Mouse (Mus musculus): ENCODE results near the gene Dop1b. TPM values are rescaled to one million over a fixed set of nuclear protein-coding genes. Genes with fewer than 3 reads are reported as not detected.
"Not testable (repeated sequence)": the region's sequence is repeated elsewhere in the genome, so short reads cannot be mapped to it uniquely, and the experiment has no call there.

The Dop1b gene
- polyA plus RNA-seq, 1 experiment from 2014 or later: 8.9 TPM

DNA sequence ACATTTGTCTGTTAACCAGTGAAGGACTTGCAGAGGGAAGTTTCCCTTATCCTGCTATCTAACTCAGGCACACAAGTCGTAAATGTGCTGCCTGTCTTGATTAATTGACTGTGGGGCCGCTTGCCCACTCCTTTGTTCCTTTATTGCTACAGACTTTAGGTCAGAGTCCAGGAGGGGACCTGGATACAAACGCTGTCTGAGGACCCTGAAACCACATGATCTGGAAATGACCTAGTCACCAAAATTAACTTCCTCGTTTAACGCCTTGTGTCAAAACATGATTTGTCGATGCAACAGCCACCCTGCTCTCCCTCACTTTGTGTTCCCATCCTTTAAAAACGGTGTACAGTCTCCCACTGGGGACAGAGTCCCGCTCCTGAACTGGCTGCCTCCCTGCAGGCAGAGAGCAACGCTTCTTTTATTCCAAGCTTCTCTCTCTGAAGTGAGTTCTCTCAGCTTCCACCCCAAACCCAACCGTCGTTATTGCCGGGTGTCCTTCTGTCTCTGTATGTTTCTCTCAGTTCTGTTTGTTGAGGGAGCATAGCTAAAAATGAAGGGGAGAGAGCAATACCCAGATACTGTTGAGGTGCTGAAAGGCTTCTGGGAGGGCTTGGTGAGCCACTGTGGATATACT is 107.1 kb downstream of the Dop1b start:
- 72% methylated on average over 12 of the region's 12 CpGs for WGBS
- H3K4me1 ChIP-seq: no peaks in the 10 kb centered on the region
- no peaks in the 10 kb centered on the region for H3K36me3 ChIP-seq
- H3K27me3 ChIP-seq (ENCODE audit: low read depth, poor library complexity, severe bottlenecking): no peaks in the 10 kb centered on the region
- no peak for DNase-seq (ENCODE audit: low spot score)
- no peak overlapping the region for H3K27ac ChIP-seq (replicated peaks)
- peaks cover 9% of the 10 kb centered on the region; the same call in 1 of the 2 replicates for H3K9me3 ChIP-seq (replicated peaks)
- no peak overlapping the region for H3K4me3 ChIP-seq

- WGBS: 80% methylated on average over 4 of the region's 4 CpGs
- DNase-seq (ENCODE audit: low spot score): no peak
- no peaks in the 10 kb centered on the region for H3K36me3 ChIP-seq
These were observed 107.6 kb downstream of the Dop1b start for GRCm38 (mm10) chr16:93819325-93819696.

GRCm38 (mm10) chr16:93820040-93820439 is 108.3 kb downstream of the Dop1b start:
- no peak overlapping the region for H3K27ac ChIP-seq (replicated peaks)
- H3K4me3 ChIP-seq: no peak overlapping the region
- WGBS: 81% methylated on average over 1 of the region's 1 CpGs
- no peak for DNase-seq (ENCODE audit: low spot score)
- no peaks in the 10 kb centered on the region for H3K4me1 ChIP-seq
- no peaks in the 10 kb centered on the region for H3K36me3 ChIP-seq
- H3K27me3 ChIP-seq (ENCODE audit: low read depth, poor library complexity, severe bottlenecking): no peaks in the 10 kb centered on the region
- peaks cover 15% of the 10 kb centered on the region; the same call in 1 of the 2 replicates for H3K9me3 ChIP-seq (replicated peaks)

More at GRCm38 (mm10) chr16:93819325-93819696, 107.6 kb downstream of the Dop1b start:
- no peaks in the 10 kb centered on the region for H3K27me3 ChIP-seq (ENCODE audit: low read depth, poor library complexity, severe bottlenecking)
- no peak overlapping the region for H3K27ac ChIP-seq (replicated peaks)
- H3K4me1 ChIP-seq: no peaks in the 10 kb centered on the region
- H3K9me3 ChIP-seq (replicated peaks): peaks cover 14% of the 10 kb centered on the region; the same call in 1 of the 2 replicates
- H3K4me3 ChIP-seq: no peak overlapping the region

DNA sequence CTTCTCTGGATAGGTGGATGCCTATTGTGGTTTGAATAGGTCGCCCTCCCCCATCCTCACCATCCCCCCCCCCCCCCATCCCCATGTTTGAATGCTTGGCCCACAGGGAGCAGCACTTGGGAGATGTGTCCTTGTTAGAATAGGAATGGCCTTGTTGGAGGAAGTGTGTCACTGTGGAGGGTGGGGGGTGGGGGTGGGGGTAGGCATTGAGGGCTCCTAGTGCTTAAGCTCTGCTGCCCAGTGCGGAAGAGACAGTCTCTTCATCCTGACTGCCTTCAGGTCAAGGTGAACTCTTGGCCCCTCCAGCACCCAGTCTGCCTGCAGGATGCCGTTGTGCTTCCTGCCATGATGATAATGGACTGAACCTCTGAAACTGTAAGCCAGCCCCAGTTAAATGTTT is 110.0 kb downstream of the Dop1b start:
- no peaks in the 10 kb centered on the region for H3K27me3 ChIP-seq (ENCODE audit: low read depth, poor library complexity, severe bottlenecking)
- WGBS: 75% methylated on average over 3 of the region's 3 CpGs
- peaks cover 15% of the 10 kb centered on the region; the same call in 1 of the 2 replicates for H3K9me3 ChIP-seq (replicated peaks)

GRCm38 (mm10) chr16:93822433-93823225 is 110.9 kb downstream of the Dop1b start:
- not testable (repeated sequence) for H3K4me1 ChIP-seq; H3K27me3 ChIP-seq (ENCODE audit: low read depth, poor library complexity, severe bottlenecking); H3K36me3 ChIP-seq; H3K27ac ChIP-seq (replicated peaks); H3K4me3 ChIP-seq; DNase-seq (ENCODE audit: low spot score)
- H3K9me3 ChIP-seq (replicated peaks): peaks cover 15% of the 10 kb centered on the region; the same call in 1 of the 2 replicates
- 88% methylated on average over 5 of the region's 8 CpGs for WGBS

More for the DNA sequence above, 110.0 kb downstream of the Dop1b start:
- H3K36me3 ChIP-seq: no peaks in the 10 kb centered on the region
- no peak overlapping the region for H3K27ac ChIP-seq (replicated peaks)
- DNase-seq (ENCODE audit: low spot score): no peak
- no peak overlapping the region for H3K4me3 ChIP-seq
- H3K4me1 ChIP-seq: no peaks in the 10 kb centered on the region

- Histone ChIP-seq H3K36me3 (no peaks in the 10 kb centered on the region), H3K4me3 (no peak overlapping the region), H3K4me1 (no peaks in the 10 kb centered on the region), H3K27me3 (ENCODE audit: low read depth, poor library complexity, severe bottlenecking) (no peaks in the 10 kb centered on the region), H3K27ac (replicated peaks) (no peak overlapping the region), H3K9me3 (replicated peaks) (peaks cover 15% of the 10 kb centered on the region)
- no peak for DNase-seq (ENCODE audit: low spot score)
- WGBS: 88% methylated on average over 4 of the region's 4 CpGs
These were observed 113.1 kb downstream of the Dop1b start for GRCm38 (mm10) chr16:93824799-93825198.

DNA sequence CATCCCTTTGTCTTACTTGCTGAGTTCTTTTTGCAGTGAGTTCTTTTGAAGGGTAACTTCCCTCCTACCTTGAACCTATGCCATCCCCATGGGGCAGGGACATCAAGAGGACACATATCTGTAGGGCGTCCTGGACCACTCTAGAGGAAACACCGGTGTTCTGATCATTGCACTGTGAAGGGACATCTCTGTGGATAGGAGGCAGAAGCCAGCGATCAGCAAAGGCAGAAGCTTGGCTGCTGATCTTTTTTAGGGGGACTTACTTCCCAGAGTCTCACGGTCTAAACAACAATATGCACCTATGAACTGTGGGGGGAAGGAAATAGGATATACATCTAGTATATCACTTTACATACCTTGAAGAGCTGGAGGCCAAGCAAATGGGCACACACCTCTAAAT is 113.8 kb downstream of the Dop1b start:
- WGBS: 89% methylated on average over 4 of the region's 4 CpGs
- DNase-seq (ENCODE audit: low spot score): no peak

DNA sequence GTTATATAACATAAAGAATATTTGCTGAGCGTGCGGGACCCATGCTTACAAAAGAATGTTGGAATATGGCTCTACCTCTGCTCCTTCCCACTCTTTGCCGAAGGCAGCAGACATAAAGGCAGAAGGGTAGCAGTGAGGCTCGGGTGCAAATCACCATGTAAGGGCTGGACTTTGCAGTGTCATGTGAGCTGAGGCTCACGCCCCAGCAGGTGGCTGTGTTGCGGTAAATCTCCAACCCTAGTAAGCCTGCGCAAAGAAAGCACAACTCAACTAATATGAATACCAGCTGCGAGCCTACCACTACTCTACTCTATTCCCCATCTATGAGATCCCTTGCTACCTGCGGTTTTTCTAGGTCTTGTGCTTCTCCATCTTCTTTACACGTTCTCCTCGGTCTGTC is 114.3 kb downstream of the Dop1b start:
- H3K36me3 ChIP-seq: no peaks in the 10 kb centered on the region
- DNase-seq (ENCODE audit: low spot score): no peak
- H3K27ac ChIP-seq (replicated peaks): no peak overlapping the region
- no peaks in the 10 kb centered on the region for H3K4me1 ChIP-seq
- no peak overlapping the region for H3K4me3 ChIP-seq
- WGBS: 65% methylated on average over 11 of the region's 11 CpGs
- H3K27me3 ChIP-seq (ENCODE audit: low read depth, poor library complexity, severe bottlenecking): peaks cover 4% of the 10 kb centered on the region; the same call in 1 of the 2 replicates
- peaks cover 15% of the 10 kb centered on the region for H3K9me3 ChIP-seq (replicated peaks)

More for the DNA sequence above, 113.8 kb downstream of the Dop1b start:
- H3K27ac ChIP-seq (replicated peaks): no peak overlapping the region
- no peaks in the 10 kb centered on the region for H3K27me3 ChIP-seq (ENCODE audit: low read depth, poor library complexity, severe bottlenecking)
- H3K36me3 ChIP-seq: no peaks in the 10 kb centered on the region
- H3K4me1 ChIP-seq: no peaks in the 10 kb centered on the region
- no peak overlapping the region for H3K4me3 ChIP-seq
- H3K9me3 ChIP-seq (replicated peaks): peaks cover 15% of the 10 kb centered on the region

GRCm38 (mm10) chr16:93826478-93826877 is 114.8 kb downstream of the Dop1b start:
- DNase-seq (ENCODE audit: low spot score); H3K27ac ChIP-seq (replicated peaks); H3K4me1 ChIP-seq; H3K4me3 ChIP-seq; H3K27me3 ChIP-seq (ENCODE audit: low read depth, poor library complexity, severe bottlenecking); H3K36me3 ChIP-seq: not testable (repeated sequence)
- H3K9me3 ChIP-seq (replicated peaks): peaks cover 15% of the 10 kb centered on the region
- 43% methylated on average over 5 of the region's 5 CpGs for WGBS

DNA sequence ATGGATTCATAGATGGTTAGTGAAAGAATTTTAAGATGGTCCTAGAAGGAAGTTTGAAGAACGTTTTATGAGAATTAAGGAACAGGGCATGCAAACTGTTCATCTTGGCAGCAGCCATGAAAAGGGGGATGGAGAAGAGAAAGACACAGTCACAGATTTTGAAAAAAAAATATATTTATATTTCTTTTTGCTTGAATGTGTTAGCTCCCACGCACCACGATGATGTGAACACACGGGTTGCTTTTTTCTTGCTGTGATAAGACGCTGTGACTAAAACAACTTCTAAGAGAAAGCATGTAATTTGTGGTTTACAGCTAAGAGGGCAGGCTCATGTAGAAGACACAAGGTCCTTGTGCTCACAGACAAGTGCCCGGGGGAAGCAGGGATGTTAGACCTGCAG is 115.2 kb downstream of the Dop1b start:
- no peak overlapping the region for H3K27ac ChIP-seq (replicated peaks)
- no peak for DNase-seq (ENCODE audit: low spot score)
- H3K36me3 ChIP-seq: no peaks in the 10 kb centered on the region
- peaks cover 12% of the 10 kb centered on the region for H3K9me3 ChIP-seq (replicated peaks)
- 88% methylated on average over 6 of the region's 6 CpGs for WGBS
- no peak overlapping the region for H3K4me3 ChIP-seq
- H3K27me3 ChIP-seq (ENCODE audit: low read depth, poor library complexity, severe bottlenecking): peaks cover 4% of the 10 kb centered on the region; the same call in 1 of the 2 replicates
- no peaks in the 10 kb centered on the region for H3K4me1 ChIP-seq

- DNase-seq (ENCODE audit: low spot score): no peak
- H3K4me1 ChIP-seq: peaks cover 13% of the 10 kb centered on the region
- peaks cover 4% of the 10 kb centered on the region; the same call in 1 of the 2 replicates for H3K27me3 ChIP-seq (ENCODE audit: low read depth, poor library complexity, severe bottlenecking)
- H3K9me3 ChIP-seq (replicated peaks): no peaks in the 10 kb centered on the region; the same call in 1 of the 2 replicates
- 94% methylated on average over 15 of the region's 15 CpGs for WGBS
- H3K4me3 ChIP-seq: no peak overlapping the region
- H3K36me3 ChIP-seq: peaks cover 9% of the 10 kb centered on the region; the same call in 1 of the 2 replicates
- no peak overlapping the region for H3K27ac ChIP-seq (replicated peaks)
These were observed 117.8 kb downstream of the Dop1b start for GRCm38 (mm10) chr16:93829526-93829925.

GRCm38 (mm10) chr16:93830071-93830470 is 118.4 kb downstream of the Dop1b start:
- no peak overlapping the region for H3K27ac ChIP-seq (replicated peaks)
- H3K9me3 ChIP-seq (replicated peaks): no peaks in the 10 kb centered on the region; the same call in 1 of the 2 replicates
- peaks cover 4% of the 10 kb centered on the region; the same call in 1 of the 2 replicates for H3K27me3 ChIP-seq (ENCODE audit: low read depth, poor library complexity, severe bottlenecking)
- DNase-seq (ENCODE audit: low spot score): no peak
- H3K36me3 ChIP-seq: peaks cover 15% of the 10 kb centered on the region; the same call in 1 of the 2 replicates
- H3K4me1 ChIP-seq: peaks cover 13% of the 10 kb centered on the region
- WGBS: 89% methylated on average over 9 of the region's 9 CpGs
- no peak overlapping the region for H3K4me3 ChIP-seq

GRCm38 (mm10) chr16:93830916-93831315 is 119.2 kb downstream of the Dop1b start:
- peaks cover 13% of the 10 kb centered on the region for H3K4me1 ChIP-seq
- peaks cover 23% of the 10 kb centered on the region for H3K36me3 ChIP-seq
- 76% methylated on average over 5 of the region's 5 CpGs for whole genome bisulfite sequencing
- no peak overlapping the region for H3K27ac ChIP-seq (replicated peaks)
- DNase-seq (ENCODE audit: low spot score): no peak
- no peaks in the 10 kb centered on the region; the same call in 1 of the 2 replicates for H3K9me3 ChIP-seq (replicated peaks)
- peaks cover 4% of the 10 kb centered on the region; the same call in 1 of the 2 replicates for H3K27me3 ChIP-seq (ENCODE audit: low read depth, poor library complexity, severe bottlenecking)
- no peak overlapping the region for H3K4me3 ChIP-seq
